Mouse (Mus musculus): ENCODE measurements around the gene Zfp853.

Zfp853 gene

GRCm38 (mm10) chr5:143252791-143253185, 40.6 kb downstream of the Zfp853 start:
- DNase-seq (ENCODE audit: low spot score), result no peak

DNA sequence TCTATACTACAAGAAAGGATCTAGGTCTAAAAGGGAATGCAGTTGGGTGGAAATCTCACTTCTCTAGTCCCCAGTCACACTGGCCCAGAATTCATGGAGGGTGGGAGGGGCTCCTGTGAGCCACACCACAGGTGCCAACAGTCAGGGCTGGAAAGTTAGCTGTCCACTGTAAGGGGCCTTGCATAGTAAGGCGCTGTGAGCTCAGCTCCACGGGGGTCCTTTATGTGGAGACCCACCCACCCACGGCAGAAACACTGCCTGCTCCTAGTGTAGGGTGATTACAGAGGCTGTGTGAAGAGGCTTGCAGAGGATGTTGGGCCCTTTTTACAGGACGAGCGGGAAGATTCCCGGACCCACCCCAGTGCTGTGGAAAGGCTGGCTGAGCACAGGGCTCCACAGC, 41.4 kb downstream of the Zfp853 start:
- no peak for DNase-seq (ENCODE audit: low spot score)

DNA sequence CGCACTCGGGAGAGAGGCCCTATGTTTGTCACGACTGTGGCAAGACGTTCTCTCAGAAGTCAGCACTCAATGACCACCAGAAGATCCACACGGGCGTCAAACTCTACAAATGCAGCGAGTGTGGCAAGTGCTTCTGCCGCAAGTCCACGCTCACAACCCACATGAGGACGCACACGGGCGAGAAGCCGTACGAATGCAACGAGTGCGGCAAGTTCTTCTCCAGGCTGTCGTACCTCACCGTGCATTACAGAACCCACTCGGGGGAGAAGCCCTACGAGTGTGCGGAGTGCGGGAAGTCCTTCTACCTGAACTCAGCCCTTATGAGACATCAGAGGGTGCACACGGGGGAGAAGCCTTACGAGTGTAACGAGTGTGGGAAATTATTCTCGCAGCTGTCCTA, 48.5 kb downstream of the Zfp853 start:
- DNase-seq (ENCODE audit: low spot score), result no peak

Measured in urinary bladder, postnatal 10 days (tissue).